Mouse (Mus musculus) limb, embryonic 12.5 days (tissue): ENCODE measurements at regions not wholly inside any gene's neighbourhood (a gene's known extent, or its start where the extent isn't known, plus 50 kb on each side); places are given as distances from the start of the nearest gene placed in this dataset.

Experiments
- ATAC-seq: fragments of 200-750 bp; cut with Nextera tagmentation; 2 replicates; pipeline ENCODE4 v1.8.0; 2017; ENCODE audit warnings: low read depth, moderate TSS enrichment; ENCODE audit not compliant: insufficient number of reproducible peaks, insufficient read depth, low FRiP score, low TSS enrichment
- H3K27ac ChIP-seq: fragments of 300-500 bp; sonication (generic); 2 replicates; pipeline ENCODE4 v1.5.1; 2016; ENCODE audit warnings: mild to moderate bottlenecking, moderate library complexity
- H3K27me3 ChIP-seq: fragments of 300-500 bp; sonication (generic); 2 replicates; pipeline ENCODE4 v1.6.1; 2016; ENCODE audit warnings: mild to moderate bottlenecking, moderate library complexity
- H3K36me3 ChIP-seq: fragments of 300-500 bp; sonication (generic); 2 replicates; pipeline ENCODE4 v1.6.1; 2016; ENCODE audit warnings: mild to moderate bottlenecking, moderate library complexity
- H3K4me1 ChIP-seq: fragments of 300-500 bp; sonication (generic); replicated peaks from 2 replicates; pipeline ENCODE4 v1.6.1; 2016
- H3K4me2 ChIP-seq: fragments of 300-500 bp; sonication (generic); 2 replicates; pipeline ENCODE4 v1.6.1; 2016; ENCODE audit warnings: mild to moderate bottlenecking, moderate library complexity
- H3K4me3 ChIP-seq: fragments of 300-500 bp; sonication (generic); replicated peaks from 2 replicates; pipeline ENCODE4 v1.5.1; 2016; ENCODE audit warnings: mild to moderate bottlenecking
- H3K9ac ChIP-seq: fragments of 300-500 bp; sonication (generic); replicated peaks from 2 replicates; pipeline ENCODE4 v1.6.1; 2016; ENCODE audit warnings: mild to moderate bottlenecking, moderate library complexity
- H3K9me3 ChIP-seq: fragments of 300-500 bp; sonication (generic); 2 replicates; pipeline ENCODE4 v1.6.1; 2016; ENCODE audit warnings: mild to moderate bottlenecking, moderate library complexity
- WGBS: fragments of 180-500 bp; shearing (Covaris S2); methylation state at CpG from one replicate; pipeline ENCODE4 v1.1.7; 2016; 5-methylcytosine and 5-hydroxymethylcytosine counted together

GRCm38 (mm10) chr3:131919476-131919875 is 165.6 kb upstream of the Dkk2 start:
- Histone ChIP-seq H3K27me3 (no peaks in the 10 kb centered on the region), H3K9me3 (no peaks in the 10 kb centered on the region; the same call in 1 of the 2 replicates), H3K4me2 (peak overlapping the region; percentile 35), H3K9ac (peak overlapping the region; percentile 40; the same call in 1 of the 2 replicates), H3K36me3 (no peaks in the 10 kb centered on the region), H3K27ac (peak overlapping the region; percentile 35; the same call in 1 of the 2 replicates), H3K4me1 (peaks cover 14% of the 10 kb centered on the region), H3K4me3 (no peak overlapping the region)
- WGBS = 37% methylated on average over 12 of the region's 12 CpGs
- no peak for ATAC-seq

GRCm38 (mm10) chr3:131921161-131921560 is 163.9 kb upstream of the Dkk2 start:
- H3K4me1 ChIP-seq = peaks cover 14% of the 10 kb centered on the region
- no peaks in the 10 kb centered on the region for H3K27me3 ChIP-seq
- H3K9ac ChIP-seq = no peak overlapping the region
- no peaks in the 10 kb centered on the region; the same call in 1 of the 2 replicates for H3K9me3 ChIP-seq
- no peak overlapping the region for H3K27ac ChIP-seq
- ATAC-seq = no peak
- H3K36me3 ChIP-seq = no peaks in the 10 kb centered on the region
- H3K4me3 ChIP-seq = no peak overlapping the region
- H3K4me2 ChIP-seq = no peak overlapping the region
- 84% methylated on average over 6 of the region's 6 CpGs for WGBS

- H3K4me1 ChIP-seq = peaks cover 14% of the 10 kb centered on the region
- WGBS = 54% methylated on average over 1 of the region's 1 CpGs
- no peaks in the 10 kb centered on the region for H3K27me3 ChIP-seq
- H3K9ac ChIP-seq = no peak overlapping the region
- H3K4me3 ChIP-seq = no peak overlapping the region
- no peaks in the 10 kb centered on the region for H3K36me3 ChIP-seq
- no peaks in the 10 kb centered on the region; the same call in 1 of the 2 replicates for H3K9me3 ChIP-seq
- H3K27ac ChIP-seq = no peak overlapping the region
- ATAC-seq = no peak
- H3K4me2 ChIP-seq = no peak overlapping the region
Observed at GRCm38 (mm10) chr3:131922733-131923132, 162.4 kb upstream of the Dkk2 start.

- peak; percentile 72; the same call in 1 of the 2 replicates for ATAC-seq
- no peaks in the 10 kb centered on the region for H3K36me3 ChIP-seq
- no peak overlapping the region for H3K4me3 ChIP-seq
- 13% methylated on average over 7 of the region's 7 CpGs for WGBS
- H3K27ac ChIP-seq = 0 out of 2 replicates have a peak overlapping the region, but pooled peaks have one; percentile 41
- H3K9me3 ChIP-seq = no peaks in the 10 kb centered on the region
- no peak overlapping the region for H3K9ac ChIP-seq
- H3K4me2 ChIP-seq = no peak overlapping the region
- H3K4me1 ChIP-seq = peaks cover 40% of the 10 kb centered on the region
- no peaks in the 10 kb centered on the region for H3K27me3 ChIP-seq
Observed at GRCm38 (mm10) chr3:131940896-131941295, 144.2 kb upstream of the Dkk2 start.

- Histone ChIP-seq H3K9me3 (no peaks in the 10 kb centered on the region), H3K4me1 (peaks cover 40% of the 10 kb centered on the region), H3K36me3 (no peaks in the 10 kb centered on the region), H3K9ac (no peak overlapping the region), H3K27ac (0 out of 2 replicates have a peak overlapping the region, but pooled peaks have one; percentile 31), H3K27me3 (no peaks in the 10 kb centered on the region), H3K4me2 (peak overlapping the region; percentile 36), H3K4me3 (peak overlapping the region; percentile 6; the same call in 1 of the 2 replicates)
- peak; percentile 50 for ATAC-seq
- WGBS = 33% methylated on average over 24 of the region's 24 CpGs
Observed at GRCm38 (mm10) chr3:131941961-131942753, 142.9 kb upstream of the Dkk2 start.

- Histone ChIP-seq H3K9ac (no peak overlapping the region), H3K36me3 (no peaks in the 10 kb centered on the region), H3K27ac (no peak overlapping the region), H3K27me3 (no peaks in the 10 kb centered on the region), H3K4me3 (no peak overlapping the region), H3K9me3 (no peaks in the 10 kb centered on the region), H3K4me1 (peaks cover 40% of the 10 kb centered on the region), H3K4me2 (no peak overlapping the region)
- no peak for ATAC-seq
- 67% methylated on average over 7 of the region's 7 CpGs for WGBS
Observed at GRCm38 (mm10) chr3:131943436-131943835, 141.7 kb upstream of the Dkk2 start.

GRCm38 (mm10) chr3:131955771-131956170 is 129.3 kb upstream of the Dkk2 start:
- Histone ChIP-seq H3K4me2 (no peak overlapping the region), H3K9me3 (no peaks in the 10 kb centered on the region), H3K4me3 (no peak overlapping the region), H3K4me1 (no peaks in the 10 kb centered on the region), H3K27ac (no peak overlapping the region), H3K27me3 (no peaks in the 10 kb centered on the region), H3K36me3 (no peaks in the 10 kb centered on the region), H3K9ac (no peak overlapping the region)
- 96% methylated on average over 11 of the region's 11 CpGs for WGBS
- ATAC-seq = no peak

GRCm38 (mm10) chr3:131960636-131961035 is 124.5 kb upstream of the Dkk2 start:
- H3K9ac ChIP-seq = no peak overlapping the region
- no peaks in the 10 kb centered on the region for H3K9me3 ChIP-seq
- no peak overlapping the region for H3K4me3 ChIP-seq
- WGBS = 93% methylated on average over 1 of the region's 1 CpGs
- no peak overlapping the region for H3K27ac ChIP-seq
- H3K4me2 ChIP-seq = no peak overlapping the region
- no peaks in the 10 kb centered on the region for H3K36me3 ChIP-seq
- H3K27me3 ChIP-seq = no peaks in the 10 kb centered on the region
- peaks cover 3% of the 10 kb centered on the region for H3K4me1 ChIP-seq
- ATAC-seq = no peak

- H3K36me3 ChIP-seq = no peaks in the 10 kb centered on the region
- H3K4me1 ChIP-seq = peaks cover 12% of the 10 kb centered on the region
- H3K4me3 ChIP-seq = no peak overlapping the region
- H3K9ac ChIP-seq = no peak overlapping the region
- H3K27ac ChIP-seq = no peak overlapping the region
- no peak for ATAC-seq
- H3K27me3 ChIP-seq = no peaks in the 10 kb centered on the region
- no peaks in the 10 kb centered on the region for H3K9me3 ChIP-seq
- H3K4me2 ChIP-seq = no peak overlapping the region
Observed at GRCm38 (mm10) chr3:131961571-131961970, 123.5 kb upstream of the Dkk2 start.

GRCm38 (mm10) chr3:131962870-131963269 is 122.2 kb upstream of the Dkk2 start:
- Histone ChIP-seq H3K27ac (no peak overlapping the region), H3K9ac (no peak overlapping the region), H3K4me3 (no peak overlapping the region), H3K4me2 (no peak overlapping the region), H3K4me1 (peaks cover 20% of the 10 kb centered on the region), H3K27me3 (no peaks in the 10 kb centered on the region), H3K36me3 (no peaks in the 10 kb centered on the region), H3K9me3 (no peaks in the 10 kb centered on the region)
- ATAC-seq = no peak
- WGBS = 86% methylated on average over 2 of the region's 2 CpGs

GRCm38 (mm10) chr3:131964952-131965351 is 120.1 kb upstream of the Dkk2 start:
- Histone ChIP-seq H3K4me2 (no peak overlapping the region), H3K36me3 (no peaks in the 10 kb centered on the region), H3K9ac (no peak overlapping the region), H3K27ac (no peak overlapping the region), H3K4me1 (peaks cover 20% of the 10 kb centered on the region), H3K27me3 (no peaks in the 10 kb centered on the region), H3K4me3 (no peak overlapping the region), H3K9me3 (no peaks in the 10 kb centered on the region)
- ATAC-seq = no peak
- 88% methylated on average over 9 of the region's 9 CpGs for WGBS
